Mouse (Mus musculus) monocyte, adult 2 months (primary cell): ENCODE measurements around the gene Itga6.

ENCODE experiments used
- DNase-seq, 2 experiments: peaks; one replicate each; pipeline ENCODE4 v3.0.0; 2022; ENCODE audit warnings: low spot score in 2 of 2, low read depth in 1 of 2

Gene Itga6

GRCm38 (mm10) chr2:71761081-71761480, 15.7 kb downstream of the Itga6 start:
- no peak for DNase-seq

GRCm38 (mm10) chr2:71764525-71764924, 19.1 kb downstream of the Itga6 start:
- no peak for DNase-seq

GRCm38 (mm10) chr2:71764961-71765735, 19.7 kb downstream of the Itga6 start:
- DNase-seq = no peak

- no peak for DNase-seq
Measured at GRCm38 (mm10) chr2:71766007-71766406, 20.6 kb downstream of the Itga6 start.

GRCm38 (mm10) chr2:71767019-71767610, 21.7 kb downstream of the Itga6 start:
- no peak for DNase-seq

- no peak for DNase-seq
Measured at GRCm38 (mm10) chr2:71771762-71772161, 26.3 kb downstream of the Itga6 start.

GRCm38 (mm10) chr2:71773714-71774113, 28.3 kb downstream of the Itga6 start:
- DNase-seq = no peak

GRCm38 (mm10) chr2:71774246-71774951, 29.0 kb downstream of the Itga6 start:
- no peak for DNase-seq

GRCm38 (mm10) chr2:71775201-71775611, 29.8 kb downstream of the Itga6 start:
- DNase-seq = no peak

GRCm38 (mm10) chr2:71779266-71779888, 34.0 kb downstream of the Itga6 start:
- no peak for DNase-seq

- DNase-seq = no peak
Measured at GRCm38 (mm10) chr2:71780016-71780415, 34.6 kb downstream of the Itga6 start.

GRCm38 (mm10) chr2:71785260-71785659, 39.8 kb downstream of the Itga6 start:
- no peak for DNase-seq

GRCm38 (mm10) chr2:71786060-71786459, 40.6 kb downstream of the Itga6 start:
- DNase-seq = no peak

- DNase-seq = no peak
Measured at GRCm38 (mm10) chr2:71786591-71787155, 41.3 kb downstream of the Itga6 start.

GRCm38 (mm10) chr2:71787156-71787590, 41.8 kb downstream of the Itga6 start:
- peak in 1 of 2 experiments; percentile 8 for DNase-seq

GRCm38 (mm10) chr2:71787591-71788460, 42.4 kb downstream of the Itga6 start:
- DNase-seq = no peak

- no peak for DNase-seq
Measured at GRCm38 (mm10) chr2:71790752-71791151, 45.3 kb downstream of the Itga6 start.

- no peak for DNase-seq
Measured at GRCm38 (mm10) chr2:71791203-71791602, 45.8 kb downstream of the Itga6 start.

GRCm38 (mm10) chr2:71794139-71794538, 48.7 kb downstream of the Itga6 start:
- no peak for DNase-seq

GRCm38 (mm10) chr2:71796787-71797186, 51.4 kb downstream of the Itga6 start:
- no peak for DNase-seq
